Mouse (Mus musculus) ovary, adult 18-20 months (tissue): Measurements from ENCODE around the gene Dohh.

ENCODE experiments used
- DNase-seq: peaks from one replicate; pipeline ENCODE4 v3.0.0; 2022; ENCODE audit warnings: low spot score, mixed read lengths

Gene Dohh

DNA sequence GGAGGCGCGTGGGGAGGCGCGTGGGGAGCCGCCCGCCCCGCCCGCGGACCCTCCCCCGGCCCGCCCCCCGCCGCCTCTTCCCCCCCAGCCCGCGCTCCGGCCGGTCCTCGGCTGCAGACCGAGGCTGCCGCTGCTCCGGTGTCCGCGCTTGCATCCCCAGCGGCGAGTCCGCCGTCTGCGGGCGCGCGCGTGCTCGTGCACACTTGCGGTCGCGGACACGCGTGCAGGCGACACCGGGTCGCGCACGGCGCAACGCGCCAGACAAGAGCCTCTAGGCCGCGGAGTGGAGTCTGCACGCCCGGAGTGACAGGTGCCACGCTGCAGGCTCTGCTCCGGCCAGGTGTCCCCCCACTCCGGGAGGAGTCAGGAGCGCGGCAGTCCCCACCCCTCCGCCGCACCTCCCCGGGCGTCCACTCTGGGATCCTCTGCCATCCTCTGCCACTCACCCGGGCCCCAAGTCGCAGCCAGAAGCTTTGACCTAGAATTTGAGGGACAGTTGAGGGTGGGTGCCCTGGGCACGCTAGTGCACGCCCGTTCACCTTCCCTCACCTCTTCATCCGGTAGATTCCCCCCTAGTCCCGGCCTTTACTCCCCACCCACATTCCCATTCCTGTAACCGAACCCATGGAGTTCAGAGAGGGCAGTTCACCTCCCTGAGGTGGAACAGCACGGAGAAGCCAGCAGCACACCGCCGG is 46.8 kb downstream of the Dohh start:
- DNase-seq = peak; percentile 43

DNA sequence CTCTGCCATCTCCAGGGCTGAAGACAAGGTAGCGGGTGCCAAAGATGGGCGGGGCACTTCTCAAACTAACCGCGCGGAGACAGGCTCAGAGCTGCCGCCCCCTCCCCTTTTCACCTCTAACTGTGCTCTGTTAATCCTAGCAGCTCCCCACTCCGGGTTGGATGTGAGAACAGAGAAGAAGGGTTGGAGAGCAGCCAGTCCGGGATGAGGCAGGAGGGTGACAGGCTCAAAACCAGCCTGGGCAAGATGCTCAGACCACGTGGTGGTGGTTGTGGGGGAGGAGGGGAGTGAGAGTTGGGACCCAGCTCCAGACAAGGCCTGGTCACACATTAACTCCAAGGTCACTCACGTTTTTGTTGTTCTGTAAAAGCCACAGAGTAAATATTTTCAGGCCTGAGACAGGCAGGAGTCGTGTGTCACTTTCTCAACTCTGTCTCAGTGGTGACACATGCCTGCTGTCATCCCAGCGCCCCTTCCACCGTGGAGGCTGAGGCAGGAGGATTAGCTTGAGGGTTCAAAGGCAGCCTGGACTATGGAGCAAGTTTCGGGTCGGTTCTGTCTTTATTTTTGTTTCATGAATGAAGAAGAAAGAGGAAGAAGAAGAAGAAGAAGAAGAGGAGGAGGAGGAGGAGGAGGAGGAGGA is 47.4 kb downstream of the Dohh start:
- peak; percentile 25 for DNase-seq

DNA sequence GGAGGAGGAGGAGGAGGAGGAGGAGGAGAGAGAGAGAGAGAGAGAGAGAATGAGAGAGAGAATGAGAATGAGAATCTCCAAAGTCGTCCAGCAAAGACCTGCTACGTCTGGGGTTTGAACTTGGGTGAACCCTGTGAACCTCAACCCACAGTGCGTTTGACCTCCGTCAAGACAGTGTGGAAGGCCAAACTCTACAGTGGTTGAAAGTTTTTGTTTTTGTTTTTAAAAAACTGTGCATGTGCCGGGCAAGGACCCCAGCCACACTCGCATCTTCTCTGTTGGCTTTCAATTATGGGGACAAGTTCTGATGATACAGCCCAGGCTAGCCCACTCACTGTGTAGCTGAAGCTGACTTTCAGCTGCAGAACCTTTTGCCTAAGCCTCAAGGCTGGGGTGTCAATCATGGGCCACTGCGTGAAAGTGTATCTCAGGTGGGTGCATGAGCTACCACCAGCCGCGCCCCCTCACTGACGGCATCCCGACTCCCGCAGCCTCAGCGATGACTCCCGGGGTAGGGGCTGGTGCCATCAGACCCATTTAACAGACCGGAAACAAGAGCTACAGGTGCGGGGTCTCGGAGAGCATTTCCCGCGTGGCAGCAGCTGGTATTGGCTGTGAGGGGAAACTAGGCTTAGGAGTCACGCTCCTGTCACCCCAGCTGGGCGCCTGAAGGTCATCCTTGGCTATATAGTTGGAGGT is 48.1 kb downstream of the Dohh start:
- peak; percentile 19 for DNase-seq

DNA sequence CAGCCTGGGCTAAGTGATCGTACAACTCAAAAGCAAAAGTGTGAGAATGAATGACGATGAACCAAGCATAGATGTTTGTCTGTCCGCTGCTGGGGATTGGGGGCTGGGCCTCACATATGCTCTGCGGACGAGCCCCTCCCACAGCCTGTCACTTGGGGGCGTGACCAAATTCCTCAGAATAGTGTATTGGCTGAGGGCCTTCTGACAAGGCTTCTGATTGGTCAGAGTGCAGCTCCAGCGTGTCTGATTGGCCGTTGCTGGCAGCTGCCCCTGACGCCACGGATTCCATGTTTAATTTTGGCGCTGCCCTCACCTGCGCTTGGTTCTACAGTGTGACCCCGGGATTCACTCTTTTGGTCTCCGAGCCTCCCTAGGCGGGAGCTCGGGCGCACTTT is 48.6 kb downstream of the Dohh start:
- peak; percentile 93 for DNase-seq

DNA sequence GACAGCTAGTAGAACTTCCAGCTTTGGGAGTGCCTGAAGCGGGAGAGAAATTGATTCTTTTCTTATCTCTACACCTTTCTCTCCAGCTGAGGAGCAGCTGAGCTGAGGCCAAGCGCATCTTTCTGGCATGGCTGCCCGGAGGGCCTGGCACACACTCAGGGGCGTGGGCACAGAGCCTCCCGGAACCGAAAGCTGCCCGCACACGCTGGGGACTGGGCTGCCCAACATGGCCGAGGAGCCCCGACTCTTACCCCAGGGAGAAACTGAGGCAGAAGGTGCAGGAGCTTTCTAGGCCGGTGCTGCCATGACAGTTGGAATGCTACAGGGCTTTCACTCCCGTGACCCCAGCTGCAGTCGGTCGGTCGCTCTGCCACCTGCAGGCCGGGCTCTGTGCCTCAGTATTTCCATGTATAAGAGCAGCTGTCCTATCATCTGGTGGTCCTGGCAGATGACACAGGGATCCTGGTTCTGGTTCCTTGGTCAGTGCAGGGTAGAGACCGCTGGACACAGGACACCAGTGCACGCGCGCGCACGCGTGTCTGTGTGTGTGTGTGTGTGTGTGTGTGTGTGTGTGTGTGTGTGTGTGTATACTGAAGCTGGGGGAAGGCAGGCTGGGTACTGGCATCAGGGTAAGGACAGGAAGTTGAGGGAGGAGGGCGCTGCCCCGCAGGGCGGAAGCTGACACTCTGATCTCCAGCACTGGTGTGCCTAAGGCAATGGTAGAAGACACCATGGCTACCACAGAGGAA is 49.5 kb downstream of the Dohh start:
- peak; percentile 26 for DNase-seq

DNA sequence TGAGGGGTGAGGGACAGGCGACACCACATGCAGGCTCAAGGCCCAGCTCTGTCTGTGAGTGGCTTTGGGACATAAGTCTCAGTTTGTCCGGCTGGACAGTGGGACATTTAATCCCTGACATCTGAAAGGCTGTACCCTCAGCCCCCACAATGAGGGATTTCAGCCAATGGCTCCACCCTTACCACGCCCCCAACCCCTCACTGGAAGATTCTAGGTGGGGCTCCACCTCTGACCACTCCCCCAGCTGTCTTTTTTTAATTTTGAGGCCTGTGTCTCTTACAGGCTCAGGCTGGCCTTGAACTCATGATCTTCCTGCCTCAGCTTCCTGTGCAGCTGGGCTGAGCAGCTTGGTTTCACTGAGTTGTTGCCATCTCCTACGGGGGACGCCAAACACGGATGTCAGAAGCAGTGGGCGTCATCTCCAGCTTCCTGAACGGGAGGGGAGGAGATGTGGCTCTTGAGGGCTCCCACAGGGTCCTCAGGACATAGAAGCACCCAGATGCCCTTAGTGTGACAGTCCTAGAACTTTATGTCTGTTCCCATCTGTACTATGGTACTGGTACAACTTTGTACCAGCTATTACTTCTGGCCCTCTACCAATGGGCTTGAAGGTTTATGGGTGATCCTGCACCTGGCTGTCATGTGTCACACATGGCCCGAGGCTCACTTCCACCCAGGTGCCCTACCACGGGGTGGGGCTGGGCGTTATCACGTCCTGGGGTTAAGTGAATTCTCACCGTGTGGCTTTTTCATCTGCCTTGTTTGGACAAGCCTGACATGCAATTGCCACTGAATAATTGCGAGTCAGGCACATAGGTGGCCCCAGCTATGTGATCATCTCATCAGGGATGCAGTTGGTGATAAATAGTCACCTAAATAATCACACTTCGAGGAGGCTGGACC is 50.4 kb downstream of the Dohh start:
- DNase-seq = no peak

DNA sequence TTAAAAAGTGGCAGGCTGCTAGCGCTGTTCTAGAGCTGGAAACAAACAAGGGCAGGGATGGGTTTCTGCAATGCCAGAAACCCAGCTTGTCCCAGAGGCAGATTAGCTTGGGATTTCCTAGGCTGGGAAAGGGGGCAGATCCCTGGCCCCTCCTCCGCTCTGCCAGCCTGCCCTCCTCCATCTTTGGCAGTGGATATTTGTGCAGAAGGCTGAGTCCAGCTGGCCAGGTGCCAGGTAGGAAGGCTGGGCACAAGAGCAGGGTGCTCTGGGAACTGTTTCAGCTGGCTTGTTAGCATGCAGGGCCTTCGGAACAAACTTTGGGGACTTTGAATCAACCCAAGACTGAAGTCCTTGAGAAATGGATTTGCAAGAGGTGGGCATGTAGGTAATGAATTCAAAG is 51.2 kb downstream of the Dohh start:
- peak; percentile 78 for DNase-seq
